Mouse (Mus musculus): ENCODE results near the gene Sufu. TPM values are rescaled to one million over a fixed set of nuclear protein-coding genes. Genes with fewer than 3 reads are reported as not detected.
A peak's percentile ranks its signal among the peaks of the same experiment; 100 is the strongest.

The Sufu gene
- polyA plus RNA-seq, 1 experiment, result 15.0 TPM

- TF ChIP-seq POLR2A (IDR thresholded peaks at IDR 0.05; ENCODE audit: borderline replicate concordance, insufficient read depth, low read length), result no peak
- TF ChIP-seq CTCF (IDR thresholded peaks at IDR 0.05; ENCODE audit: borderline replicate concordance, insufficient read depth, low read depth, low read length), result no peak
- Histone ChIP-seq H3K27ac (ENCODE audit: insufficient read depth, low read length) (no peak overlapping the region), H3K4me3 (replicated peaks; ENCODE audit: insufficient read depth, low read depth, low read length) (no peak overlapping the region), H3K4me1 (ENCODE audit: control insufficient read depth, insufficient read depth, low read length) (peaks cover 19% of the 10 kb centered on the region), H3K27me3 (ENCODE audit: control insufficient read depth, insufficient read depth, low read length) (no peaks in the 10 kb centered on the region)
- no peak for DNase-seq
- 84% methylated on average over 5 of the region's 5 CpGs for WGBS
Measured at GRCm38 (mm10) chr19:46533525-46533924, 136.8 kb downstream of the Sufu start.

- Histone ChIP-seq H3K27me3 (ENCODE audit: control insufficient read depth, insufficient read depth, low read length) (no peaks in the 10 kb centered on the region), H3K27ac (ENCODE audit: insufficient read depth, low read length) (no peak overlapping the region), H3K4me1 (ENCODE audit: control insufficient read depth, insufficient read depth, low read length) (peaks cover 16% of the 10 kb centered on the region), H3K4me3 (replicated peaks; ENCODE audit: insufficient read depth, low read depth, low read length) (no peak overlapping the region)
- no peak for DNase-seq
- no peak for TF ChIP-seq CTCF (IDR thresholded peaks at IDR 0.05; ENCODE audit: borderline replicate concordance, insufficient read depth, low read depth, low read length)
- no peak for TF ChIP-seq POLR2A (IDR thresholded peaks at IDR 0.05; ENCODE audit: borderline replicate concordance, insufficient read depth, low read length)
- 61% methylated on average over 6 of the region's 6 CpGs for WGBS
Measured at GRCm38 (mm10) chr19:46534542-46535098, 137.9 kb downstream of the Sufu start.

GRCm38 (mm10) chr19:46537357-46537756 is 140.7 kb downstream of the Sufu start:
- H3K27ac ChIP-seq (ENCODE audit: insufficient read depth, low read length), result no peak overlapping the region
- WGBS, result 96% methylated on average over 9 of the region's 9 CpGs
- peaks cover 6% of the 10 kb centered on the region for H3K4me1 ChIP-seq (ENCODE audit: control insufficient read depth, insufficient read depth, low read length)
- H3K27me3 ChIP-seq (ENCODE audit: control insufficient read depth, insufficient read depth, low read length), result no peaks in the 10 kb centered on the region
- DNase-seq, result no peak
- no peak overlapping the region for H3K4me3 ChIP-seq (replicated peaks; ENCODE audit: insufficient read depth, low read depth, low read length)
- TF ChIP-seq POLR2A (IDR thresholded peaks at IDR 0.05; ENCODE audit: borderline replicate concordance, insufficient read depth, low read length) (no peak), CTCF (IDR thresholded peaks at IDR 0.05; ENCODE audit: borderline replicate concordance, insufficient read depth, low read depth, low read length) (no peak)

- H3K27me3 ChIP-seq (ENCODE audit: control insufficient read depth, insufficient read depth, low read length), result no peaks in the 10 kb centered on the region
- H3K4me3 ChIP-seq (replicated peaks; ENCODE audit: insufficient read depth, low read depth, low read length), result no peak overlapping the region
- TF ChIP-seq POLR2A (IDR thresholded peaks at IDR 0.05; ENCODE audit: borderline replicate concordance, insufficient read depth, low read length) (no peak), CTCF (IDR thresholded peaks at IDR 0.05; ENCODE audit: borderline replicate concordance, insufficient read depth, low read depth, low read length) (peak; percentile 46; the same call in 1 of the 2 replicates)
- WGBS, result 70% methylated on average over 6 of the region's 6 CpGs
- no peak for DNase-seq
- no peak overlapping the region for H3K27ac ChIP-seq (ENCODE audit: insufficient read depth, low read length)
- H3K4me1 ChIP-seq (ENCODE audit: control insufficient read depth, insufficient read depth, low read length), result peaks cover 7% of the 10 kb centered on the region
Measured at GRCm38 (mm10) chr19:46538213-46538612, 141.5 kb downstream of the Sufu start.

Other genes with a start within 250 kb of the Sufu start
- 0.14 and 0.31 TPM in 2 replicates for gene Pitx3, start 248.6 kb upstream of the Sufu start, polyA plus RNA-seq (2012; rRNA removed)
- gene Gbf1, start 244.4 kb upstream of the Sufu start, polyA plus RNA-seq (2012; rRNA removed), result 85.3 and 91.0 TPM in 2 replicates
- 4.2 TPM in 2 replicates for gene Nfkb2, start 92.6 kb upstream of the Sufu start, polyA plus RNA-seq (2012; rRNA removed)
- 194 and 207 TPM in 2 replicates for gene Psd, start 69.7 kb upstream of the Sufu start, polyA plus RNA-seq (2012; rRNA removed)
- gene Fbxl15, start 68.7 kb upstream of the Sufu start, polyA plus RNA-seq (2012; rRNA removed), result 38.8 and 41.7 TPM in 2 replicates
- gene Cuedc2, start 58.2 kb upstream of the Sufu start, polyA plus RNA-seq (2012; rRNA removed), result 258 and 262 TPM in 2 replicates
- 32.3 and 32.9 TPM in 2 replicates for gene Mfsd13a, start 55.8 kb upstream of the Sufu start, polyA plus RNA-seq (2012; rRNA removed)
- gene 2310034G01Rik, start 46.6 kb upstream of the Sufu start, polyA plus RNA-seq (2012; rRNA removed), result 1.7 and 2.2 TPM in 2 replicates
- gene Actr1a, start 1.1 kb upstream of the Sufu start, polyA plus RNA-seq (2012; rRNA removed), result 185 and 196 TPM in 2 replicates
- 40.3 and 43.4 TPM in 2 replicates for gene Trim8, start 104.8 kb downstream of the Sufu start, polyA plus RNA-seq (2012; rRNA removed)
- gene Arl3, start 176.3 kb downstream of the Sufu start, polyA plus RNA-seq (2012; rRNA removed), result 205 and 227 TPM in 2 replicates
- 7.0 and 7.7 TPM in 2 replicates for gene Sfxn2, start 176.5 kb downstream of the Sufu start, polyA plus RNA-seq (2012; rRNA removed)
- 24.9 and 28.3 TPM in 2 replicates for gene Wbp1l, start 202.2 kb downstream of the Sufu start, polyA plus RNA-seq (2012; rRNA removed)

All from cerebellum, adult 2 months (tissue).